Mouse (Mus musculus): ENCODE data around the gene Sbf1. TPM values are rescaled to one million over a fixed set of nuclear protein-coding genes. Genes with fewer than 3 reads are reported as not detected.
A peak's percentile ranks its signal among the peaks of the same experiment; 100 is the strongest.

The Sbf1 gene
- 76.5 and 87.8 TPM in 2 replicates for polyA plus RNA-seq (2014; fragmentation: Nextera tagmentation; extraction: Ambion mirVana)

GRCm38 (mm10) chr15:89315190-89315731, at the start of gene Sbf1:
Sbf1 (minus strand) TSS chr15:89315311.
- H3K36me3 ChIP-seq (ENCODE audit: control insufficient read depth, insufficient read depth, low read length): no peaks in the 10 kb centered on the region
- H3K4me3 ChIP-seq (ENCODE audit: low read depth, low read length): peak within 1 kb of the TSS; percentile 92
- peak within 1 kb of the TSS; percentile 92 for H3K4me2 ChIP-seq (ENCODE audit: low read depth, low read length, severe bottlenecking)
- H3K27me3 ChIP-seq (ENCODE audit: control insufficient read depth, insufficient read depth, low read length): no peaks in the 10 kb centered on the region
- H3K9ac ChIP-seq (ENCODE audit: low read length): peak within 1 kb of the TSS; percentile 88
- no peaks in the 10 kb centered on the region for H3K9me3 ChIP-seq (ENCODE audit: control insufficient read depth, low read length)
- peak; percentile 98 for DNase-seq (ENCODE audit: low spot score)
- peaks cover 11% of the 10 kb centered on the region; the same call in 1 of the 2 replicates for H3K4me1 ChIP-seq (replicated peaks; ENCODE audit: control insufficient read depth, insufficient read depth, low read length)
- H3K27ac ChIP-seq (ENCODE audit: low read depth, low read length): no peak within 1 kb of the TSS; the same call in 1 of the 2 replicates
- WGBS: under 1% methylated on average over 37 of the region's 37 CpGs
- ATAC-seq (replicated peaks; ENCODE audit: low FRiP score): peak; percentile 99

DNA sequence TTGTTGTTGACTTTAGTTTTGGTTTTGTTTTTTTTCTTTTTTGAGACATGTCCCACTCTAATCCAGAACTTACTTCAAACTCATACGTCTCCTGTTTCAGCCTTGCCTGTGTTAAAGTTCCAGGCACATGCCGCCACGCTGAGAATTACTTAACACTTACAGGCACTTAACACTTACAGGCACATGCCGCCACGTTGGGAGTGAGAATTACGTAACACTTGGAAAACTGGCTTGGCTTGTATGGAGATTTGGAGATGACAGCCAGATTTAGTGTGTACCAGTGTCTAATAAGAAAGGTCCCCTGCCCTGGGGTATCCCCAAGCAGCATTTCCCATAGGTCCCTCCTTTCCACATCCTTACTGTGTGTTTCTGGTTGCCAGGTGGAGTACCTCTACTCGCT, 47.9 kb upstream of the Sbf1 start:
- DNase-seq (ENCODE audit: low spot score): no peak
- H3K9ac ChIP-seq (ENCODE audit: low read length): no peak overlapping the region
- peaks cover 34% of the 10 kb centered on the region for H3K36me3 ChIP-seq (ENCODE audit: control insufficient read depth, insufficient read depth, low read length)
- H3K4me2 ChIP-seq (ENCODE audit: low read depth, low read length, severe bottlenecking): no peak overlapping the region
- H3K4me1 ChIP-seq (replicated peaks; ENCODE audit: control insufficient read depth, insufficient read depth, low read length): no peaks in the 10 kb centered on the region; the same call in 1 of the 2 replicates
- WGBS: 97% methylated on average over 7 of the region's 7 CpGs
- no peak overlapping the region for H3K4me3 ChIP-seq (ENCODE audit: low read depth, low read length)
- H3K27ac ChIP-seq (ENCODE audit: low read depth, low read length): no peak overlapping the region
- no peak for ATAC-seq (replicated peaks; ENCODE audit: low FRiP score)
- H3K27me3 ChIP-seq (ENCODE audit: control insufficient read depth, insufficient read depth, low read length): no peaks in the 10 kb centered on the region
- H3K9me3 ChIP-seq (ENCODE audit: control insufficient read depth, low read length): no peaks in the 10 kb centered on the region

- DNase-seq (ENCODE audit: low spot score) (no peak), ATAC-seq (replicated peaks; ENCODE audit: low FRiP score) (no peak)
- H3K4me2 ChIP-seq (ENCODE audit: low read depth, low read length, severe bottlenecking): no peak overlapping the region
- H3K4me1 ChIP-seq (replicated peaks; ENCODE audit: control insufficient read depth, insufficient read depth, low read length): peaks cover 12% of the 10 kb centered on the region
- H3K9me3 ChIP-seq (ENCODE audit: control insufficient read depth, low read length): no peaks in the 10 kb centered on the region
- no peaks in the 10 kb centered on the region for H3K27me3 ChIP-seq (ENCODE audit: control insufficient read depth, insufficient read depth, low read length)
- H3K36me3 ChIP-seq (ENCODE audit: control insufficient read depth, insufficient read depth, low read length): peaks cover 7% of the 10 kb centered on the region
- no peak overlapping the region for H3K27ac ChIP-seq (ENCODE audit: low read depth, low read length)
- no peak overlapping the region for H3K9ac ChIP-seq (ENCODE audit: low read length)
- no peak overlapping the region for H3K4me3 ChIP-seq (ENCODE audit: low read depth, low read length)
- WGBS: 94% methylated on average over 3 of the region's 3 CpGs
These were observed 43.7 kb upstream of the Sbf1 start for GRCm38 (mm10) chr15:89358784-89359183.

- Histone ChIP-seq H3K4me3 (ENCODE audit: low read depth, low read length) (peak overlapping the region; percentile 79), H3K36me3 (ENCODE audit: control insufficient read depth, insufficient read depth, low read length) (peaks cover 15% of the 10 kb centered on the region), H3K4me1 (replicated peaks; ENCODE audit: control insufficient read depth, insufficient read depth, low read length) (peaks cover 12% of the 10 kb centered on the region), H3K4me2 (ENCODE audit: low read depth, low read length, severe bottlenecking) (peak overlapping the region; percentile 50), H3K27me3 (ENCODE audit: control insufficient read depth, insufficient read depth, low read length) (no peaks in the 10 kb centered on the region), H3K27ac (ENCODE audit: low read depth, low read length) (peak overlapping the region; percentile 80; the same call in 1 of the 2 replicates), H3K9ac (ENCODE audit: low read length) (peak overlapping the region; percentile 90), H3K9me3 (ENCODE audit: control insufficient read depth, low read length) (no peaks in the 10 kb centered on the region)
- WGBS: under 1% methylated on average over 15 of the region's 15 CpGs
- peak; percentile 94 for DNase-seq (ENCODE audit: low spot score)
- ATAC-seq (replicated peaks; ENCODE audit: low FRiP score): peak; percentile 80
These were observed 41.3 kb upstream of the Sbf1 start for GRCm38 (mm10) chr15:89356372-89356771.

DNA sequence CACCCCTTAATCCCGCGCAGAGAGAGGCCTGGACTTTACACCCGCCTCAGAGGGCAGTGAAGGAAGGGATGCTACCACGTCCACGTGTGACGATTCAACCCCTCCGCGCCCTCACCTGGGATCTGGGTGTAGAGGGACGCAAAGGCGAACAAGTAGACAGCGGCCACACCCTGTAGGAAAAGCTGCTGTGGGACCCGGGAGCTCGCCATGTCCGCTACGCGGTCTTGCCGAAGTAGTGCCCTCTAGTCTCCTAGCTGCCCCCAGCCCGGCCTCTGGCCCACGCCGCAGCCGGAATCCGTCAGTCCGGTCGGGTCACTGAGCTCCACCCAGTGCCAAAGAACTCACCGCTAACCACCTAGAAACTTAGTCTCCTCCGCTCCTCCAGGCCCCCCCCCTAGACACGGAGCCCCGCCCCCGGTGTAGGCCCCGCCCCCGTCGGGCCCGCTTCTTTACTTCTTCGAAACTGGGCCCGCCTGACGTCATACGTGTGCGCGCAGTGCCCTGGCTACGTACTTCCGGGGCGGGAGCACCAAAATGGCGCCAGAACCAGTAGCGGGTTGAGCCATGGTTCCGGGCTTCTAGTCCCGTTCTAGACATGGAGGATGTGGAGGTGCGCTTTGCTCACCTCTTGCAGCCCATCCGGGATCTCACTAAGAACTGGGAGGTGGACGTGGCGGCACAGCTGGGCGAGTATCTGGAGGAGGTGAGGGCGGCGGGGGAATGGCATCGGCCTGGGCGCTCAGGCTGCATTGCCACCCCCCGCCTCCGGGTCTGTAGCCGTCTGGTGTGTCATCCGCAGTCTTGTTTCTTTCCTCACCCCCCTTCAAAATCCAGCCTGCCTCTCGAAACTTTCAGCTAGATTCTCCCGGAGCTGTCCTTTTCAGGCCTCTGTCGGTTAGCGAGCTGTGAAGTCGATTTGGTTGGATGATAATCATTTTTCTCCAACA, 40.4 kb upstream of the Sbf1 start, which contains the start of the genes Lmf2 and Ncaph2:
TSS of gene Lmf2 (minus strand) at position 419 of the 947 bp plus-strand sequence.
TSS of gene Ncaph2 (plus strand) at position 479 of the 947 bp plus-strand sequence.
- Histone ChIP-seq H3K4me3 (ENCODE audit: low read depth, low read length) (peak within 1 kb of the TSS; percentile 79), H3K27ac (ENCODE audit: low read depth, low read length) (peak within 1 kb of the TSS; percentile 80), H3K4me1 (replicated peaks; ENCODE audit: control insufficient read depth, insufficient read depth, low read length) (peaks cover 12% of the 10 kb centered on the region), H3K4me2 (ENCODE audit: low read depth, low read length, severe bottlenecking) (peak within 1 kb of the TSS; percentile 77), H3K9me3 (ENCODE audit: control insufficient read depth, low read length) (no peaks in the 10 kb centered on the region), H3K9ac (ENCODE audit: low read length) (peak within 1 kb of the TSS; percentile 90), H3K27me3 (ENCODE audit: control insufficient read depth, insufficient read depth, low read length) (no peaks in the 10 kb centered on the region), H3K36me3 (ENCODE audit: control insufficient read depth, insufficient read depth, low read length) (peaks cover 12% of the 10 kb centered on the region)
- DNase-seq (ENCODE audit: low spot score) (peak; percentile 99), ATAC-seq (replicated peaks; ENCODE audit: low FRiP score) (peak; percentile 91)
- under 1% methylated on average over 64 of the region's 64 CpGs for WGBS

DNA sequence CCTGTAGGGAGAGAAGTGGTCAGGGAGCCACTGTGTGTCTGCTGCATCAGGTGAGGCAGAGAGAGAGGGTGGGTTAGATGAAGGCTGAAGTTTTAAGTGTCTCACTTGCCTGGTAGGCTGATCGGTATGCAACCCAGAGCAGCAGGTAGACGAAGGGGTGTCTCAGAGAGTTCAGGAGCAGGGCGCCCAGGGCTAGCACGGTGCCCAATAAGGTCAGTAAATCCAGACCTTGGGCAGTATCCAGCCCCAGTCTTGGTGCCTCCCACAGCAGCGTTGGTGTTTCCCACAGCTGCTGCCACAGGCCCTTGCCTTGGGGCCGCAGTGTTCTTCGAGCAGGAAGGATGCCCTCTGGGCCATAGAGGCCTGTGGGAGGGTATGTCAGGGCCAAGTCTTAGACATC, 39.3 kb upstream of the Sbf1 start:
- Histone ChIP-seq H3K9ac (ENCODE audit: low read length) (peak overlapping the region; percentile 90), H3K4me3 (ENCODE audit: low read depth, low read length) (peak overlapping the region; percentile 79), H3K4me2 (ENCODE audit: low read depth, low read length, severe bottlenecking) (peak overlapping the region; percentile 77), H3K27ac (ENCODE audit: low read depth, low read length) (no peak overlapping the region), H3K9me3 (ENCODE audit: control insufficient read depth, low read length) (no peaks in the 10 kb centered on the region), H3K27me3 (ENCODE audit: control insufficient read depth, insufficient read depth, low read length) (no peaks in the 10 kb centered on the region), H3K4me1 (replicated peaks; ENCODE audit: control insufficient read depth, insufficient read depth, low read length) (peaks cover 12% of the 10 kb centered on the region), H3K36me3 (ENCODE audit: control insufficient read depth, insufficient read depth, low read length) (peaks cover 12% of the 10 kb centered on the region)
- no peak for ATAC-seq (replicated peaks; ENCODE audit: low FRiP score)
- 81% methylated on average over 7 of the region's 7 CpGs for WGBS
- DNase-seq (ENCODE audit: low spot score): no peak

- Histone ChIP-seq H3K4me3 (ENCODE audit: low read depth, low read length) (no peak overlapping the region), H3K36me3 (ENCODE audit: control insufficient read depth, insufficient read depth, low read length) (peaks cover 12% of the 10 kb centered on the region), H3K9me3 (ENCODE audit: control insufficient read depth, low read length) (no peaks in the 10 kb centered on the region), H3K27ac (ENCODE audit: low read depth, low read length) (no peak overlapping the region), H3K4me2 (ENCODE audit: low read depth, low read length, severe bottlenecking) (no peak overlapping the region), H3K9ac (ENCODE audit: low read length) (no peak overlapping the region), H3K4me1 (replicated peaks; ENCODE audit: control insufficient read depth, insufficient read depth, low read length) (peaks cover 12% of the 10 kb centered on the region), H3K27me3 (ENCODE audit: control insufficient read depth, insufficient read depth, low read length) (no peaks in the 10 kb centered on the region)
- DNase-seq (ENCODE audit: low spot score) (no peak), ATAC-seq (replicated peaks; ENCODE audit: low FRiP score) (no peak)
- WGBS: 94% methylated on average over 16 of the region's 16 CpGs
These were observed 38.7 kb upstream of the Sbf1 start for GRCm38 (mm10) chr15:89353837-89354236.

GRCm38 (mm10) chr15:89352795-89353194, 37.7 kb upstream of the Sbf1 start:
- H3K9ac ChIP-seq (ENCODE audit: low read length): no peak overlapping the region
- DNase-seq (ENCODE audit: low spot score) (peak; percentile 48), ATAC-seq (replicated peaks; ENCODE audit: low FRiP score) (no peak)
- peaks cover 12% of the 10 kb centered on the region for H3K4me1 ChIP-seq (replicated peaks; ENCODE audit: control insufficient read depth, insufficient read depth, low read length)
- H3K27me3 ChIP-seq (ENCODE audit: control insufficient read depth, insufficient read depth, low read length): no peaks in the 10 kb centered on the region
- 94% methylated on average over 12 of the region's 12 CpGs for WGBS
- H3K27ac ChIP-seq (ENCODE audit: low read depth, low read length): no peak overlapping the region
- H3K36me3 ChIP-seq (ENCODE audit: control insufficient read depth, insufficient read depth, low read length): peaks cover 12% of the 10 kb centered on the region
- no peaks in the 10 kb centered on the region for H3K9me3 ChIP-seq (ENCODE audit: control insufficient read depth, low read length)
- H3K4me2 ChIP-seq (ENCODE audit: low read depth, low read length, severe bottlenecking): no peak overlapping the region
- H3K4me3 ChIP-seq (ENCODE audit: low read depth, low read length): no peak overlapping the region

Data from forebrain, embryonic 11.5 days (tissue).